Mouse (Mus musculus) megakaryocyte, adult 5-6 weeks (primary cell): ENCODE results near the gene 0610009B22Rik. TPM values are rescaled to one million over a fixed set of nuclear protein-coding genes. Genes with fewer than 3 reads are reported as not detected.

Source experiments
- ATAC-seq: 2 replicates; pipeline ENCODE4 v1.8.0; 2016; ENCODE audit warnings: mild to moderate bottlenecking, inconsistent platforms; ENCODE audit not compliant: poor library complexity, severe bottlenecking
- total RNA-seq, 2 experiments: library from RNA; stranded (forward) in 1 of 2; stranded (reverse) in 1 of 2; fragments of 153-499, 151-499 nt in 1 of 2; fragments of 221-1000, 200-1000 nt in 1 of 2; gene quantifications; 2 replicates each; pipeline versions ENCODE4 v1.2.3 to v1.2.4; 2015 to 2017

The 0610009B22Rik gene
- total RNA-seq, 2 experiments from 2014 or later = 18.4 to 30.3 TPM

- no peak for ATAC-seq
Measured at GRCm38 (mm10) chr11:51661867-51662365, 26.8 kb downstream of the 0610009B22Rik start.

DNA sequence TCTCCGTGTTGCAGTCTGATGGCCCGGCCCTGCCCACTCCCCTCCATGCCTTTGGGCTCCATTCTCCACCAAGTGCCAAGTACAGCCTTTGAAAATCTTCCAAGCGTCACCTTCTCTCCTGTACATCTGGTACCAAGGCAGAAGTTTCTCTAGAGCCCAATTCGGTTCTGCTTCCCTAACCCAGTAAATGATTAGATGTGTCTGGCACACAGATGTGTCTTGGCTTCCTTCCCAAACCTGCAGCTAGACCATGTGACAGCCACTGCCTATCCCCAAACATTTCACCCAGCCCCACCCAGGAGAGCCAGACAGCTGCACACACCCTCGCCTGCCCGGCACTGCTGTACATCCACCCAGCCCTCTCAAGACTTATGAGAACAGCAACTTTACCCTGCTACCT lies 30.0 kb downstream of the 0610009B22Rik start:
- ATAC-seq = peak; percentile 43; the same call in 1 of the 2 replicates

GRCm38 (mm10) chr11:51658291-51658690 lies 30.4 kb downstream of the 0610009B22Rik start:
- ATAC-seq = no peak

- ATAC-seq = no peak
Measured at GRCm38 (mm10) chr11:51656798-51657521, 31.7 kb downstream of the 0610009B22Rik start.

GRCm38 (mm10) chr11:51654891-51655290 lies 33.8 kb downstream of the 0610009B22Rik start:
- ATAC-seq = no peak

DNA sequence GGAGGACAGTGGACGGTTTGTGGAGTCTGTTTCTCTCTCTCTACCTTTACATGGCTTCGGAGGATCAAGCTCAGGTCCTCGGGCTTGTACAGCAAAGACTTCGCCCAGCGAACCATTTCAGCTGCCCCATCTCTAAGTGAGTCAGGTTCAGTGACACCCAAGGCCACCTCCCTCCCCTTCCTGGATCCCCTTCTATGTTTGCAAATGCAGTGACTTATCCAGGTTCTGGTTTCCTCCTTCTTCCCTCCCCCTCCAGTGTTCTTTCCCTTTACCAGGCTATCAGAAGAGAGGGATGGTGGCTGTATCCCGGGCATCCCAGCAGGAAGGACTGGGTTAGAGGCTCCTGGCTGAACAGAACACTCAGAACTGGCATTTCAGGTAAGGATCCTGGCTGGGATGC lies 34.9 kb downstream of the 0610009B22Rik start:
- no peak for ATAC-seq

DNA sequence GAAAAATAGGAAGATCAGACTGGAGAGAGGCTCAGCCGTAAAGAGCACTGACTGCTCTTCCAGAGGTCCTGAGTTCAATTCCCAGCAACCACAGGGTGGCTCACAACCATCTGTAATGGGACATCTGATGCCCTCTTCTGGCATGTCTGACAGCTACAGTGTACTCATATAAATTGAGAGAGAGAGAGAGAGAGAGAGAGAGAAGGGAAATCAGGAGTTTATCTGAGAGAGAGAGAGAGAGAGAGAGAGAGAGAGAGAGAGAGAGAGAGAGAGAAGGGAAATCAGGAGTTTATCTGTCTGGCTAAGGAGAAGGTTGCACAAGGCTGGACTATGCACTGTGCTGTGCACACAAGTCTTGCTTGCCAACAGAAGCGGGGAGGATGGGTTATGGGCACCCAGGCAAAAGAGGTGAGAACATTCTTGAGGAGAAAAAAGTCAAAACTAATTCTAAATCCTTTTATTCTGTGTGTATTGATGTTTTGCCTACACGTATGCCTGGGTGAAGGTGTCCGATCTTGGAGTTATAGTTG lies 35.7 kb downstream of the 0610009B22Rik start:
- no peak for ATAC-seq

DNA sequence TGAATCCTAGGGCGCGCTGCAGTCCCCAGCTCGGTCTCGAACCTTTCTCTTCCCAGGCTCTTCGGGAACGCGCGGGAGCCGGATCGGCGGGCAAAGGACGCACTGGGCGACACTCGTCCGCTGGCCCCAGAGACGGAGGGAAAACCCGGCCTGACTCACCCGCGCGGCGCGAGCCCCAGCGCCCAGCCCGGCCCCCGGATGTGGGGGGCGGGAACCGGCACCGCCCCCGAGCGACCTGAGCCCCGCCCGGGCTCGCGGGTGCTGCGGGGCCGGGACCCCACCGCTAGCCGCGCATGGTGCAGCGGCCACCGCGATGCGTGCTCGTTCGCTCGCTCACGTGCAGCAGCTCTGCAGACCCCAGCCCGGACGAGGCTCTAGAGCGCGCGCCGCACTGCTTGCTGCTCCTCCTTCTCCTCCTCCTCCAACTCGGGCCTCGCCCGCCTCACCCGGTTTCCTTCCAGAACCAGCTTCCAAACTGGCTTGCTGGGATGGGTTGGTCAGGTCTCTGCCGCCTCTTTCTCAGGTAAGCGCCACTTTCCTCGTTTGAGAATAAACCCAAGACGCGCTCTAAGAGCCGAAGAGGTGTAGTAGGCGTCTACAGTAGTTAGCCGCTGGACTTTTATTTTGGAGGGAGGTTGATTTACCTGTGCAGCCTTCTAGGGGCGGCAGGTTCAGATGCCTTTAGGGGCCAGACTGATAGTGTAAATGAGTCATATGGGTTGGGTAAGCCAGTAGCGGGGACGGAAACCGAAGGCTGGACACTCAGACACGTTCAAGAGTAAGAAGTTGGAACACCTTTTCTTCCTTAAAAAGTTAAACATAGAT lies 37.8 kb downstream of the 0610009B22Rik start, which contains the start of the genes N4bp3 and D930048N14Rik:
TSS of gene N4bp3 (minus strand) at position 152 of the 825 bp plus-strand sequence.
TSS of gene D930048N14Rik (plus strand) at position 264 of the 825 bp plus-strand sequence.
- ATAC-seq = peak; percentile 80

- ATAC-seq = peak; percentile 15; the same call in 1 of the 2 replicates
Measured at GRCm38 (mm10) chr11:51650261-51650660, 38.4 kb downstream of the 0610009B22Rik start.

DNA sequence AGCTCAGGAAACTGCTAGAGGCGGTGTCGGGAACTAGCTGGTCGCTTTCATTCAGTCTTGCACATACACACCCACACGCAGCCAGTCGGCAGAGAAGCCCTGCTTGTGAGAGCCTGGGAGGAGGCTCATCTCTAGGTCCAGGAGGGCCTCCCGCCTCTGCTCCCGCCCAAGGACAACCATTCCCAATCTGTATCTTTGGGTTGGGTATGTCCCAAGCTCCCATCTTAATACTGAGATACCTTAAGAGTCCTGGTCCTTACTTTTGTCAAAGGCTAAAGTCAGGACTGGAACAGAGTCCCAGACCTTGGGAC lies 38.8 kb downstream of the 0610009B22Rik start:
- ATAC-seq = peak; percentile 45; the same call in 1 of the 2 replicates

DNA sequence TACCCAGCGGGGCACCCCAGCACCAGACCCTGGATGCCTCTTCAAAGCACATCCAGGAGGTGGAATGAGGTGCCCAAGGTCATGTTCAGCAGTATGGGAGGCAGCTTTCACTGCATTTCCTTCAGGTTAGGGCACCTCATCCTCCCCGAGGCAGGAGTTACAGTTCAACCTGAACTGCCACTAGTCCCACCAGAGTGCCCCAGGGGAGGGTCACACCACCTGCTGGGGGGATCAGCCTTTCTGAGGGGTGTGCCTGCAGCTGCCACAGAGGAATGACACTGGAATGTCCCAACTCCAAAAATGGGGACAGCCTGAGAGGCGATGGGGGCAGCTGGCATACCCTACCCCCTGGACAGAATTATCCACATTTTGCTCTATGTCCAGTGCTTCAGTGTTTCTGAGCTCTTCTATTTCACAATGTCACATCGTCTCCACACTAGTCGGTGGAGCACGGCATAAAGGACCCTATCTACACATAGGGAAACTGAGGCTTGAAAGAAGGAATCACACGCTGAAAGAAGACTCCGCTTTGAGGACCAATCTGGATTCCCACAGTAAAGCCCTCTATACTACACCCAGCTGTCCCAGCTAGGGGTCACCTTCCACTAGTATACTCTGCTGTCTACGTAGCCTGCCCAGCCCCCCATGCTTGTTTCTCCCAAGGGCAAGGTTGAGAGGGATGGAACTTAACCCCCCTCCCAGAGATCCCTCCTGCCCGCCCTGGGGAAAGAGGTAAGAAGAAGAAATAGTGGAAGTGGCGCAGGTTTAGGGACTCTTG lies 39.4 kb downstream of the 0610009B22Rik start:
- ATAC-seq = no peak

GRCm38 (mm10) chr11:51648566-51648965 lies 40.1 kb downstream of the 0610009B22Rik start:
- no peak for ATAC-seq

- no peak for ATAC-seq
Measured at GRCm38 (mm10) chr11:51646751-51647667, 41.7 kb downstream of the 0610009B22Rik start.

GRCm38 (mm10) chr11:51646245-51646644 lies 42.4 kb downstream of the 0610009B22Rik start:
- no peak for ATAC-seq

DNA sequence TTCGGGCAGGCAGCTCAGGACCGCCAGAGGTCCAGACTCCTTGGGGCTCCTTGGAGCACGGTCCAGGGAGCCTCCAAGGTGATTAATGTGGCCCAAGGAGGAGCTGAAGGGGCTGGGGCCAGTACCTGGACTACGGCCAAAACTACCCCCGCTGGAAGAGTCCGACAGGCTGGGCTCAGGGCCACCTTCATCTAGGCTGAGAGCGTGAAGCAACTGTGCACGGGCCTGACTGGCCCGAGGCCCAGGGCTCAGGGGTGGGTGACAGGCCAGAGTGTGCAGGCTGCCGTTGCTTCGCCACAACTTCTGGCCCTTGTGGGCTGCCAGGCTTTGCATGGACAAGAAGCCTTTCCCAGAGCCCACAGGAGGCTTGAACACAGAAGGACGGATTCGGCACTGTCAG lies 43.4 kb downstream of the 0610009B22Rik start:
- no peak for ATAC-seq

GRCm38 (mm10) chr11:51644217-51644616 lies 44.5 kb downstream of the 0610009B22Rik start:
- ATAC-seq = peak; percentile 91

GRCm38 (mm10) chr11:51643761-51644160 lies 44.9 kb downstream of the 0610009B22Rik start:
- ATAC-seq = peak; percentile 37

DNA sequence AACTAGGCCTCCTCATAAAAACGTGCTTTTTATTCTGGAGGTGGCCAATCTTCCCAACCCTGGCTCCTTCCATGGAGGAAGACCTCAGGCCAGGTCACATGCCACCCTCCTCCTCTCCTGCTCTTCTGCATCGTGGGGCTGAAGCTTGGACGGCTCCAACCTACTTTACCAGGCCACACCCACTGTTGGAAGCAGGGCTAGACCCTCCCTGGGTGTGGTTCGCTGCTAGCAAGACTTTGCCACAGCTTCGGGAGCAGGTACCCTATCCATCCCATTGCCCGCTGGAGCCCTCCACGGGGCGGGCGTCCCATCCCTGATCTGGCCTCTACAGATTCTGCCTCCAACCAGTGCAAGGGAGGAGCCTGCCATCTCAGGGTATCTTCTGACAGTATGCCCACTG lies 45.5 kb downstream of the 0610009B22Rik start:
- ATAC-seq = no peak

- ATAC-seq = no peak
Measured at GRCm38 (mm10) chr11:51640748-51641147, 47.9 kb downstream of the 0610009B22Rik start.

GRCm38 (mm10) chr11:51638497-51638896 lies 50.2 kb downstream of the 0610009B22Rik start:
- ATAC-seq = no peak
